Mouse (Mus musculus): Measurements from ENCODE around the gene Wdfy2.

The Wdfy2 gene

DNA sequence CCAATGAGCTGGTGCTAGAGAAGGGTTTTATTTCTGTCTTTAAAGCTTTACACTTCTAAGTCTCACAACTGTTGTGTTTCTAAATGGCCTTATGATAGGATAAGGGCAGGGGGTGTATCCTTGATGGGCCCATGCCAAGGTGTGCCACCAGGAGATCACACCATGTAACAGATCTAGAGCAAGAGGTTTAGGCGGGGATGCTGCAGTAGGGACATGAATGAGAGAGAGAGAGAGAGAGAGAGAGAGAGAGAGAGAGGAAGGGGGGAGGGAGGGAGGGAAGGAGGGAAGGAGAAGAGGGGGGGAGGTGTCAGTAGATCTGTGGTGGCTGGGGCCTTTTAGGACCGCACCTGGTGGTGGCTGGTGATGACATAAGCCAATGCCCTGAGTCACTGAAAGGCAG is 5.5 kb downstream of the Wdfy2 start:
- in situ Hi-C loops (cut with MboI, MseI) = no loop called here

DNA sequence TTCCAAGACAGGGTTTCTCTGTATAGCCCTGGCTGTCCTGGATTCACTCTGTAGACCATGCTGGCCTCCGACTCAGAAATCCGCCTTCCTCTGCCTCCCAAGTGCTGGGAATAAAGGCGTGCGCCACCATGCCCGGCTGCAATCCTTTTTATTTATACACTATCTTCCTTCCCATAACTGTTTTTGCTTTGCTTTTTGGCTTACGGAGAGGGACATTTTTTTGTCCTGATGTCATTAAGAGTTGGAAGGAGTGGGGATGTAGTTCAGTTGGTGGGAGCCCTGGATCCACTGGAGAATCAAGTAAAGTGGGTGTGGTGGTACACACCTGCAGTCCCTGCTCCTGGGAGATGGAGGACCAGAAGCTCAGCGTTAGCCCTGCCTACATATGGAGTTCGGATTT is 6.7 kb downstream of the Wdfy2 start:
- in situ Hi-C loops (cut with MboI, MseI) = no loop called here

DNA sequence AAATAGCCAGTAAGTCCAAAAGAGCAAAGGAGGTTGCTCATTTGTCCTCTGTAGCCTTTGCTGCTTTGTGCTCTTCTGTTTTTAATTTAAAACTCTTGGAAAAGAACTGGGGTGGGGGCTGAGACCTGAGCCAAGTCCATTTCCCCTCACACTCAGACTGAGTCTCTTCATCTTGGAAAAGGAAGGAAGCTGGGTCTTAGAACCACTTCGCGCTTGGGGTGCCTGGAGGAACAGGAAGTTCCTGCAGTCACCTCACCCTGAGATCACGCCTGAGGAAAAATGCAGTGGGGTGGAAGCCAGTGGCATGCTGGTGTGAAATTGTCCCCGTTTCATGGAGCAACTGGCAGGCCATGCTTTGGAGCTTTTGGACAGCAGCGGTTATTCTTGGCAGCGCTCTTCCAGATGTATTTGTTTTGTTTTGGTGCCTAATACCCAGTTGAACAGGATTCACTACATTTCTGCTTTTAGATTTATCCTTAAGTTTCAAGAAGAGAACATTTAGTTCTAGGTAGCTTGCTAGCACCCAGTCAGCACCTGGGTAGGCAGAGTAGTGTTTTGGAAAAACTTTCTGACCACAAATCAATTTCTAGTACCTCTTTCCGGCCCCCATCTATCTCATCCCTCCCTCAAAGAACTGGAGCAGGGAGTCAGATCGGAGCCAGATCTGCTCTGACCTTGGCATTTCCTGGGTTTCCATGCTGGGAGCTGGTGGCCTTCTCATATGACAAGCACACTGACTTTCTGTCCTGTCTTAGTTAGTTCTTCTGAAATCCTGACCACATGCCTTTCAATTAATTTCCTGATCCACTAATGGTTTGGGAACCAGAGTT is 7.7 kb downstream of the Wdfy2 start:
- in situ Hi-C loops (cut with MboI, MseI) = no loop called here

DNA sequence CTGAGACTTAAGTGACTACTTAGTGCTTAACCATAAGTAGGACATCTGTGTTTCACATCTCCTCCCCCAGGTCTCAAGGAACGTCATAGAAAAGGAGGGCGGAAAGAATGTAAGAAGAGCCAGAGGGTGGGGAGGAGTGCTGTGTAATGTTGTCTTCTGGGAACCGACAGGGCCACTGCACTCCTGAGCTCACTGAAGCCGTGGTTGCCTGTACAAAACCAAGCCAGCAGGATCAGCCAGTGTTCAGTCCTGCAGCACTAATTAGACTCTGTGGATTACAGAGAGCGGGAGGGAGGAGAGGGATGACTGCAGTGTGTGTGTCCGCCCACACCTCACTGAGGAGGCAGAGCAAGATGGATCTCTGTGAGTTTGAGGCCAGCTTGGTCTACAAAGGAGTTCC is 13.5 kb downstream of the Wdfy2 start:
- in situ Hi-C loops (cut with MboI, MseI) = no loop called here

DNA sequence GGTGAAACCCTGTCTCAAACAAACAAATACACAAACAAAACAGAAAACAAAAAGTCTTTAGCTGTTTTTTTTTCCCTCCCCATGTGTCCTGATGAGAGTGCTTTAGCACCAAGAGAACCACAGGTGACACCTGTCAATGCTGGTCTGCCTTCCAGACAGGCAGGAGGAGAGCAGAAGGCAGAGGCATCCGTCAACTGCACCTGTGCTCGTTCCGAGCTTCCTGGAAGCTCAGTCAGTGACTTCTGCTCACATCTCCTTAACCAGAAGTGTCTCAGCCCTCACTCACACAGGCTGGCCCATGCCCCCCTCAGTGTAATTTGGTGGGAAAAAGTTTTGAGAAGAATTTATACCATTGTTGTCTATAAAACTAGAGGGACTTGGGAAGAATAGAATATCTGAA is 15.4 kb downstream of the Wdfy2 start:
- in situ Hi-C loops (cut with MboI, MseI) = no loop called here

DNA sequence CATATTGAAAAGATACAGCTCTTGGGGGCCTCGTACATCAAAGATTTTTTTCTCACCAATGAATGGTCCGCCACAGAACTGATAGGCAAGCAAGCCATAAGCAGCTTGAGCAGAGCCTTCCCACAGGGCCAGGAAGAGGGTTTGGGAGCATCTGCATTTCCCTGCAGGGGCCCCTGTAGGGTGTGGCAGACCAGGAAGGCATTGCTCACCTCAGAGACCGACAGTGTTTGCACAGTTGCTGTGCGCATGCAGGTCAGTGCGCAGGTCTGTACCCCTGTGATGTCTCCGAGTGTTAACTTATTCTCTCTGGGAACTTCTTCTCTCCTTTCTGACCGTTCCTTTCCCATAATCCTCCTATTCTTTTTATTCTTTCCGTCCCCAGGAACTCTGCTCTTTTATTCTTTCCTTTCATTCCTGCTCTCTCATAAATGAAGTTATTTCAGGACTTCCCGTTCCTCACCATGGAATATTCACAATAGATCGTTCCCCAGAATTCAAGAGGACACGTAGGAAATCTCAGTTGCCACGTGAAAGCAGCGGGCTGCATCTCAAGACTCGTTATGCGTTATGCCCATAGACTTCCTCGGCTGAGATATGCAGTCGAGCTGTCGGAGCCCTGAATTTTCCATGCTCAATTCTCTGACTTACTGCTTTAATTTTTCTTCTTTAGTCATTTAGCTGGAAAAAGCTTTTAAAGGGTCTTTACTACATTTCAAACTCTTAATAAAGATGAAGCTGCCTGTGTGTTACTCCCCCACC is 17.8 kb downstream of the Wdfy2 start:
- in situ Hi-C loops (cut with MboI, MseI) = no loop called here

DNA sequence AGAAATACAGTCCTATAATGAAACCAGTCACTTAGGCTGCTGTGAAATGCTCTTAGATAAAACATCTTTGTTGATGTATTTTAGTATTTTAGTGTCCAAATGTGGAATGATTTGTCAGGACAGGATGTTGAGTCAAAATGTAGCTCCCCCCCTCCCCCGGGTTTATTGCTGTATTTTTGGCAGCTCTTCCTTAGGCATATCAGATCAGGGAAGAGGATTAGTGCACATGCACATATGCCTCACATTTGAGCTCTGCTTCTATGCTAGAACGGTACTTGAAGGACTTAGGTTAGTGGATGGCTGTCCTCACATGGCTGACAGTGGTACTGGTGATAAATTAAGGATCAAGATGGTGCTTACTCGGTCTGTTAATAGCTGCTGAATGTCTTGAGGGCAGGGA is 18.4 kb downstream of the Wdfy2 start:
- in situ Hi-C loops (cut with MboI, MseI) = no loop called here

DNA sequence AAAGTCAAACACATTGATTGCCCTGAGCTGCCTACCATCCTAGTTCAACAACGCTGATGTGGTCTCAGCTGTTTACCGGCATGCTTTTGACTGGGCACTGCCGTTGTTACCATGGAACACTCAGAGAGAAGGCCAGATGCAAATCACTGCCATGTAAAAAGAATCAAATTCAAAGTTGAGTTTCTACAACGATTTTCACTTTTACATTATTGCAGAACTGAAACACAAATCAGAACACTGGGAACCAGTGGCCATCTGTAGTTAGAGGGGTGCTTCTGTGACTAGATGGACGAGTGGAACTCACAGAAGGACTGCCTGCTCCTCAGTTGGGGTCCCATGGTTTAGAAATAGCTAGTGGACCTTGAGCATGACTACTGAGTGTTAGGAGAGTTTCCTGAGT is 19.0 kb downstream of the Wdfy2 start:
- in situ Hi-C loops (cut with MboI, MseI) = no loop called here

DNA sequence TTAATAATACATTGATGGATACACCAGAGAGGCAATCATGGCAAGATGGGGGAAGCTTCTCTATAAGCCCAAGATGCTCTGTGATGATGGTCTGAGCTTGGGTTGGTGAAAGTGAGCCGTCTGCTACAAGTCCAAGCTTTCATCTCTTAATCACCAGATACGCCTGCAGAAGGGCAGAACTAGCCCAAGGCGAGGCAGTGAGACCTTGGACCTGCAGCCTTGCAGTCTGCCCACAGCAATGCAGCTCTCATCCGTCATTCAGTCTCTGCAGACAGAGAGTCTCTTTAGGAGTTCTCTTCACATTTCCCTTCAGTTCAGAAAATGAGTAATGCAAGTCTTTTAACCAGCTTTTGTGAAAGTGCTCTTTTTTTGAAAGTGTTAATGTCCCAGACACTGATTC is 20.4 kb downstream of the Wdfy2 start:
- in situ Hi-C loops (cut with MboI, MseI) = no loop called here

DNA sequence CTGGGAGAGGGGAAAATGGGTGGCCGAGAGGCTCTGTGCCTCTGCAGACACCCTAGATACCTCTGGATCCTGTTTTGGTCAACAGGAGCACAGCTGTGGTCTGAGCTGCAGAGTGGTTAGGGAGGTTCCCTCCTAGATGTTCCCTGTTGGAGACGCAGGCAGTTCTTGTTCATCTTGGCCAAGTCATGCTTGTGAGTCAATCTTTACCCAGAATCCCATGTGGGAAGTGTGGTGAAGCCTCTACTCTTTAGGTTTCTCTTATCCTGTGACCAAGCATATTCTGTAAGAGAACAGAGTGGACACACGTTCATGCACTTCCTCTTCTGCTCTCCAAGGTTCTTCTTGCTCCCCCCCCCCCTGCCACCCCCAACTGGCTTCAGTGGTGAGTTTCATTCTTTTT is 20.8 kb downstream of the Wdfy2 start:
- in situ Hi-C loops (cut with MboI, MseI) = no loop called here

DNA sequence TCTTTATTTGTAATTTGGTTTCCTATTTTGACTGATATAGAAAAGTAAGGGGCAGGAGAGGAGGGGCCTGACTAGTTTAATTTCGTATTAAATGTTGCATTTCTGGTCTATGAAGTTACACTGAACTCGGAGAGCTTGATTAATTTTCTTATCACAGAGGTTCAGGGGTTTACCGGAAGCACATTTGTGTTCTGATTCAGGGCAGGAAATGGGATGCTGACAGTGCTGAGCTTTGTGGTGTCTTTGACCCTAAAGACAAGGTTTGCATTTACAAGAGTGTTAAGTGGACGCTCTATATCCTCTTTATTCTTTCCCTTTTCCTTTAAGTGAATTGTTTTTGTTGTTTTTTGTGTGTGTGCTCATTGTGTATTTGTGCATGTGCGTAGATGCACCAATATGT is 25.1 kb downstream of the Wdfy2 start:
- in situ Hi-C loops (cut with MboI, MseI) = no loop called here

DNA sequence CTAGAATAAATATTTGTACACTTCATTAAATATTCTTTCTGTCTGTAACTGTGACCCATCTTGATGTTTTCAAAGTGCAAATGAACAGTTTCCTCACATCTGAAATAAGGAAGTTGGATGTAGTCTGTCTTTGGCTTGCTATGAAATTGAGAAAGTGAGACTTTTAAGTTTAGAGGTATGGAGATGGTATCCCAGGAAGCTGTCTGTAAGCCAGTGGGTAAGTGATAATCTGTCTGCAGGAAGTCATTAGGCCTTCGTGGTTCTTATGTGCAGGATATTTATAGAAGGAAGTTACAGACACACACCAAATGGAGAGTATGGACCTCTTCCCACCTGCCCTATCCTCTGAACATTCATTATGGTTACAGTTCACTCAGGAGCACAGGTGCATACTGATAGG is 26.8 kb downstream of the Wdfy2 start:
- in situ Hi-C loops (cut with MboI, MseI) = no loop called here

DNA sequence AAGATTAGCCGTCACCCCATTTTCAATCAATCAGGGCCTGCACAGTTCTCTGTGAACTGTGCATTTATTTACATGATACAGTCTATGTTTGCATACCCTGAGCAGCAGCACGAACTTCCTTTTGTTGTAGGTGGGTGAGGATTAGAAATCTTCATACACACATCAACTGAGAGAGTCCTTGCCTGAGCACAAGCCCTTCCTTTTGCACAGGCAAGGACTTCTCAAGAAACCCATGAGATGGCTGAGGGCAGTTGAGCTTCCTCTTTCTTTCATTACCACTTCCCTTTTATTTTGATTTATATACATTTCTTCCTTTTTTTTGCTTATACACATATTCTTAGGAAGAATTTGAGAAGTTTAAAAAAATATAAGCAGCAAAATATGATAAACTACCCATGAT is 27.9 kb downstream of the Wdfy2 start:
- in situ Hi-C loops (cut with MboI, MseI) = no loop called here

DNA sequence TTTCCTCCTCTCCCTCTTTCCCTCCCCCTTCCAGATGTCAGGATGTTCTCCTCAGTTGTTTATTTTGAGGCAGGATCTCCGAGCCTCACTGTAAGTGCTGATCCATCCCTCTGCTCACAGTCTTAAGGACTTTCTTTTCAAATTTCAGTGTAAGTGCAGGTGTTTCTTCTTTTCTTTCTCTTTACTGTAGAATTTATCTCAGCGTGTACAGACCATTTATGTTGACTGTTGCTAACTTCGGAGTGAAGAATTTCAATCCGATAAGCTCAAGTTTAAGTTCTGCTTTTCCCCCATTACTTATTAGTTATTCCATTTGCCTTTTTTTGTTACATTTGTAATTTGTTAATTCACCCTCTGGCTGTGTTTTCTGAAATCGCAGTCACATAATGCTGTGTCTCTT is 29.6 kb downstream of the Wdfy2 start:
- in situ Hi-C loops (cut with MboI, MseI) = no loop called here

DNA sequence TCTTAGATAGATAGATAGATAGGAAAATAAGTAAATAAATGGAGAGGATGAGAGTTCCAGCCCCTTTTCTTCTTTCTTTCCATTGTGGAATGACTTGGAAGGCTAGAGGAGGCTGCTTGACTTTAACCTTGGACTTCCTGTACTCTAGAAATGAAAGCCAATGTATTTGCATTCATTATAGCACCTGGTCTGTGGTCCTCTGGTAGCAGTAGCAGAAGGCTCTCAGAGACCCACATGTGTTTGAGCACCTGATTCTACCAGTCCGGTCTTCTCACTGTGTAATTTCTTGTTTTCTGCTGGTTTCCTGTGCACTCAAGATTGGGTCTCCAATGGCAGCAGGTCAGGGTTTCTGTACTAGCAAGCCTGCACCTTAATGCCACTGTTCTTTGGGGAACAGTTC is 30.1 kb downstream of the Wdfy2 start:
- in situ Hi-C loops (cut with MboI, MseI) = no loop called here

DNA sequence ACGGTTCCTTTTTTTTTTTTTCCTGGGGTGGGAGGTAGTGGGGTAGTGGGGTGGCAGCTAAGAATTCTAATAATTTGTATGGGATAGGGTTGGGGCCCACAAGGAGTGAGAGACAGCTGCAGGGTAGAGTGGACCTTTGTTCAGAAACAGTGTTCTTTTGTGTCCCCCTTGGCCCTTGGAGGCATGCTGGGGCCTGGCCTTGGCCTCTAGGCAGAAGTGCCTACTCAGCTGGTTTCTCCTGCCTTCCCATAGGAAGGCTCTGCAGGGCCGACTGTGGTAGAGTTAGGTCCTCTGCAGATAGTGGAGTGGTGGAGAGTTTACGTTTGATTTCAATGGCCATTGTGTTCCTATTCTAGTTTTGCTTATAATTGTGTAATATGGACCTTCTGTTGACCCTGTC is 30.8 kb downstream of the Wdfy2 start:
- in situ Hi-C loops (cut with MboI, MseI) = no loop called here

DNA sequence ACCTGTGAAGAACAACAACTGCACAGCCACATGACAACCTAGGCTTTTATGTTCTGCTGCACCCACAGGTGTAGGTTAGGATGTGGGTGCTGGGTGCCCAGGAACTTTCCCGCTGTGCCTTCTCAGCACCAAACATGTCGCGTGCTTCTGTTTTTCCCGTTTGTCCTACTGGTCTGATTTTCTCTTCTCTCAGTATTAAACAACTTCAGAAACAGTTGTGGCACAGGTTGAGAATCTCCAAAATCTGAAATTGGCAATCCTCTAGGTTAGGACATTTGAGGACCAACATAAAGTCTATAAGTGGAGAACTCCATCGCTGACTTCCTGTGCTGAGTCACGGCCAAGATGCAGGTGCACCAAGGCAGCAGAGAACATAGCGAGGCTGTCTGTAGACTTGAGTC is 32.8 kb downstream of the Wdfy2 start:
- in situ Hi-C loops (cut with MboI, MseI) = loop anchor here (5.0 kb wide), 1 partner anchor 33 kb away; the partner anchor contains the start of gene Wdfy2

DNA sequence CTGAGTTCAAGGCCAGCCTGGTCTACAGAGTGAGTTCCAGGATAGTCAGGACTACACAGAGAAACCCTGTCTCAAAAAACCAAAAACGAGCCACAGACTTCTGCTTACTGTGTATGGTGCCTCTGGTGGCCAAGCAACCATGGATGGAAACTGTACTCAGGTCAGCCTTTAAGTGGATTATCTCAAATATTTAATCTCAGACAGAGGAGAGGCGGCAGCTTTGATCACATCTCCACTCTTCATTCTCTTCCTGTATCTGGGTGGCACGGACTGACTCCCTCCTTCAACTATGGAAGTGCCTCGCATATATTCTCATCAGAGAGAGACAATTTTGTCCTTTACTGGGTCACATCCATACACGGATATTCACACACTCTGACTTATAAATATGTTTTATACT is 34.0 kb downstream of the Wdfy2 start:
- in situ Hi-C loops (cut with MboI, MseI) = loop anchor here (5.0 kb wide), 1 partner anchor 34 kb away; the partner anchor contains the start of gene Wdfy2

DNA sequence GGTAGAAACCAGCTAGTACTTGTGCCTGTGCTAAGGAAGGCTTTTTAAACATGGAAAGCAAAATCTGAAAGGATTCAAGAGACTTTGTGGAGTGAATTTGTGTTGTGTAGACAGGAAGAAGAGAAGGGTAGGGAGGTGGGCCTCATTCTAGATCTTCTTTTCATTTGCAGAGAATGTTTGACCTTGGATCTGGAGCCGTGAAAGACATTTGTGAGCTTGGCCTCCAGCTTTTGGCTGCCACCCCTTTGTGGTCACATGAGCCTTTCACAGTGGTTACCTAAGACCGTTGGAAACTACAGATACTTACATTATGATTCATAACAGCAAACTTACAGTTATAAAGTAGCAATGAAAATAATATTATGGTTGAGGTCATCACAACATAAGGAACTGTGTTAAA is 34.5 kb downstream of the Wdfy2 start:
- in situ Hi-C loops (cut with MboI, MseI) = loop anchor here (5.0 kb wide), 1 partner anchor 35 kb away; the partner anchor contains the start of gene Wdfy2

DNA sequence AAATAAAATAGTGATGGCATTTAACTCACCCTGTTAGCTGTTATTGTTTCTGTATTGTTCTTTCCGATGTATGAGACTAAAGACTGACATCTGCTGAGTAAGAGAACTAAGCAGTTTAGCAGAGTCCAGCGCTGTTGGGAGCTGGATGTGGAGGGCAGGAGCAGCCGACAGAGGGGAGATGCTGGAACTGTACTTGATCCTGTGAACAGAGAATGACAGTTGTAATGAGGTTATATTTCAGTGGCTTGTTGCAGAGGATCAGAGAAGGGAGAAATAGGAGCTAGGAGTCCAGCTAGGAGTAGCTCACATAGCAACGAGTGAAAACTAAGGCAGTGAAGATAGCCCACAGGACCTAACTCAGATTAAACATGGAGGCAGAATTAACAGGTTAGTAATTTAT is 36.3 kb downstream of the Wdfy2 start:
- in situ Hi-C loops (cut with MboI, MseI) = loop anchor here (5.0 kb wide), 1 partner anchor 37 kb away; the partner anchor contains the start of gene Wdfy2

DNA sequence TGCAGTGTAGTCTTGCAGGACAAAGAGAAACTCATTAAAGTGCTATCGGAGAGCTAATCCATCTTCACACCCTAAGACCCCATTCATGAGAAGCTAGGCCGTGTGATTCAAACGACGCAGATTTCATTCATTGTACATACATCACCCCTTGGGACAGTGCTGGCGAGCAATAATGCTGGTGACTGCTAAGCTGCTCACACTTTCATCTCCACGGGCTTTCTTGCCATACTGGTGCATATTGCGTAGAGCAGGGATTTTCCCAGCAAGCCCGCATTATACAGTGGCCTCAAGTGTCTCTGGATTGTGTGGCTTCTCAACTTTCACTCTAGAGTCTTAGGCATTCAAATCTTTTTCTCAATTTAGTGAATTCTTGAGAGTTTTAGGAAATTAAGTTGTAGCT is 36.9 kb downstream of the Wdfy2 start:
- in situ Hi-C loops (cut with MboI, MseI) = loop anchor here (5.0 kb wide), 1 partner anchor 37 kb away; the partner anchor contains the start of gene Wdfy2

DNA sequence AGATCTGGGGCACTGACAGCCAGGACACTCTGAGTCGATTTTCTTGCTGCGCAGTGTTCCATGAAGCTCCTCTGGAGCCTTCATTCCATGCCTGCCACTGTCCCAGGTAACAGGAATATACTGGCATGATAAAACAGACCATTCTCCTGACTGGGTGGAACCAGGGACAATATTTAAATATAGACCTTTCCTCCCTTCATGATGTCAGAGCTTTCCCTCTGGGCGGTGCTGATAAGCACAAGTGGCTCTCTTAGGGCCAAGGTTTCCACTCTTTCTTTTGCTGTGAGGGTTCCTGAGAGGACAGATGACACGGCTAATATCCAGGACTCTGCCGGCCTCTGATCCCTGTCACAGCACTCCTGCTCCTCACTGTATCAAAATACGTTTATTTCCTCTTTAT is 40.6 kb downstream of the Wdfy2 start:
- in situ Hi-C loops (cut with MboI, MseI) = no loop called here

Data from T-helper 2 cell (primary cell).